Mouse (Mus musculus): ENCODE results near the gene Rrp15.

- TF ChIP-seq POLR2A (IDR thresholded peaks at IDR 0.05; ENCODE audit: borderline replicate concordance, extremely low read depth, low read depth, low read length): no peak
- TF ChIP-seq CTCF (IDR thresholded peaks at IDR 0.05; ENCODE audit: insufficient read depth, low read length): no peak
Measured at GRCm38 (mm10) chr1:186780826-186781225, 31.7 kb upstream of the Rrp15 start.

Data from lung, adult 2 months (tissue).